Mouse (Mus musculus) brain, embryonic 14.5 days (tissue): ENCODE measurements at regions not wholly inside any gene's neighbourhood (a gene's known extent, or its start where the extent isn't known, plus 50 kb on each side); places are given as distances from the start of the nearest gene placed in this dataset.
A peak's percentile ranks its signal among the peaks of the same experiment; 100 is the strongest.

Source experiments
- DNase-seq: peaks from one replicate; pipeline ENCODE4 v3.0.0-alpha.2; 2011; ENCODE audit warnings: low read depth
- CTCF ChIP-seq: fragments of 200-500 bp; IDR thresholded peaks from 2 replicates; pipeline ENCODE4 v1.5.1; 2012; ENCODE audit warnings: inconsistent platforms, mild to moderate bottlenecking, moderate library complexity, borderline replicate concordance; ENCODE audit not compliant: insufficient read depth, insufficient read length; ENCODE audit errors: extremely low read depth
- POLR2A ChIP-seq: fragments of 200-500 bp; IDR thresholded peaks from 2 replicates; pipeline ENCODE4 v1.6.1; 2012; ENCODE audit warnings: mild to moderate bottlenecking, inconsistent platforms, borderline replicate concordance; ENCODE audit not compliant: poor library complexity, insufficient read depth, insufficient read length, severe bottlenecking; ENCODE audit errors: extremely low read depth

- TF ChIP-seq CTCF (no peak), POLR2A (no peak)
- DNase-seq = peak; percentile 0
Measured at GRCm38 (mm10) chrX:76319552-76319951, 55.4 kb downstream of the Cldn34b3 start.
